Mouse (Mus musculus): ENCODE data around the gene Megf11.

DNA sequence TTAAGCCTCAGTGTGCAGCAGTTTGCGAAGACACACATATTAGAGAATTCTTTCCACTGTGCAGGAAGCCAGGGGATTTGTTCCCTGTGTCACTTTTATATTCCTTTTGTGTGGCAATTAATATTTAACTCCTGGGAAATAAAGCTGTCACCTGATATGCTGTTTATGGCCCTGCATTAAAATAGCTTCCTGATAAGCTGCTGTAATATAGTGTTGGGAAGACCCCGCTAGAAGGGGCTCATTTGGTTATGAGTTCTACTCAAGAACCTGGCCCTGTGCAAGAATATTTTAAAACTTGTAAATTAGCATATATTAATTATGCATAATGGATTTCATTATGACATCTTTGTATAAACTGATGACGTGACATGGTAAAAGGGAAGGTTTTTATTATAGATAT lies 191.7 kb downstream of the Megf11 start:
- no peak for TF ChIP-seq CTCF (IDR thresholded peaks at IDR 0.05; ENCODE audit: low read depth, low read length)
- no peak for TF ChIP-seq EP300 (IDR thresholded peaks at IDR 0.05; ENCODE audit: insufficient read depth, low read depth, low read length)
